Mouse (Mus musculus): ENCODE measurements at regions not wholly inside any gene's neighbourhood (a gene's known extent, or its start where the extent isn't known, plus 50 kb on each side); places are given as distances from the start of the nearest gene placed in this dataset.

DNA sequence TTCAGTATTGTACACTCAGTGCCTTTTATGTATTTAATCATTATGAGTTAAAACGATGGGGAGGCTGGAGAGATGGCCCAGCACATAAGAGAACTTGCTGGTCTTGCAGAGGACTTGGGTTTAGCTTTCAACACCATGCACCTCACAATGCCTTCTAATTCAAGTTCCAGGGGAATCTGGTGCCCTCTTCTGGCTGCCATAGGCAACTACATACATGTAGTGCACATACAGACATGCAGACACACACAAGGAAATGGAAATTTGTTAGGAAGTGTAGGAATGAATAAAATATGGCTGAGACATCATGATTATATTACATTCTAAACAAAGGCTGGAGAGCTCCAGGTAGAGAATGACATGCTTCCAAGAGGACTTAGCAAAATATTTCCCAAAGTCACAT, 251.4 kb downstream of the Hivep2 start:
- H3K79me2 ChIP-seq (replicated peaks; ENCODE audit: control insufficient read depth, extremely low read depth, insufficient read depth, poor library complexity, severe bottlenecking): no peaks in the 10 kb centered on the region
- H3K27ac ChIP-seq (ENCODE audit: insufficient read depth, low read depth): no peak overlapping the region
- H3K9ac ChIP-seq (ENCODE audit: insufficient read depth, low read depth): no peak overlapping the region
- DNase-seq (ENCODE audit: extremely low read depth): no peak
- dilution Hi-C loops (cut with MboI; ENCODE audit: extremely low pct_ligation_motif_present, extremely low pct_unique_long_range_greater_than_20kb, low sequenced_read_pairs) (no loop called here), in situ Hi-C loops (cut with MboI; ENCODE audit: low pct_ligation_motif_present, low pct_unique_long_range_greater_than_20kb, low sequenced_read_pairs) (no loop called here)
- no peaks in the 10 kb centered on the region for H3K27me3 ChIP-seq (replicated peaks)
- H3K4me3 ChIP-seq (replicated peaks in 1 of 3; ENCODE audit: low read depth in 2 of 3, low read length in 2 of 3, poor library complexity in 1 of 3): no peak overlapping the region
- H3K9me3 ChIP-seq (replicated peaks; ENCODE audit: low read length): peaks cover 4% of the 10 kb centered on the region
- H3K36me3 ChIP-seq (replicated peaks in 1 of 2; ENCODE audit: control insufficient read depth in 1 of 2, insufficient read depth in 1 of 2, low read length in 1 of 2): no peaks in the 10 kb centered on the region
- 0 out of 4 replicates have a peak, but pooled peaks cover 0 to 2% of the 10 kb centered on the region in 2 experiments for H3K4me1 ChIP-seq (ENCODE audit: control insufficient read depth in 1 of 2, insufficient read depth in 2 of 2)
- no peak for TF ChIP-seq TCF12 (IDR thresholded peaks at IDR 0.05; ENCODE audit: low read depth, low read length)
- no peak for TF ChIP-seq JUN (IDR thresholded peaks at IDR 0.05; ENCODE audit: insufficient read depth, low read depth, low read length)
- no peak for TF ChIP-seq GABPA (IDR thresholded peaks at IDR 0.05; ENCODE audit: insufficient replicate concordance, low read depth, low read length)
- TF ChIP-seq MAZ (IDR thresholded peaks at IDR 0.05; ENCODE audit: low read depth, low read length): no peak
- no peak for TF ChIP-seq MXI1 (IDR thresholded peaks at IDR 0.05; ENCODE audit: low read depth, low read length)
- no peak for TF ChIP-seq POLR2A (IDR thresholded peaks at IDR 0.05; ENCODE audit: low read depth, low read length)
- no peak for TF ChIP-seq JUND (conservative IDR thresholded peaks at IDR 0.05; ENCODE audit: low read depth, low read length)
- no peak for TF ChIP-seq PAX5 (IDR thresholded peaks at IDR 0.05; ENCODE audit: low read length)
- no peak for TF ChIP-seq NRF1 (IDR thresholded peaks at IDR 0.05; ENCODE audit: low read depth, low read length)
- no peak for TF ChIP-seq HCFC1 (IDR thresholded peaks at IDR 0.05; ENCODE audit: low read depth, low read length)
- TF ChIP-seq BHLHE40 (IDR thresholded peaks at IDR 0.05; ENCODE audit: low read depth, low read length): no peak
- TF ChIP-seq ZNF384 (IDR thresholded peaks at IDR 0.05; ENCODE audit: low read depth, low read length): no peak
- no peak for TF ChIP-seq EP300 (IDR thresholded peaks at IDR 0.05; ENCODE audit: low read length)
- TF ChIP-seq ETS1 (conservative IDR thresholded peaks at IDR 0.05; ENCODE audit: low read depth, low read length): no peak
- TF ChIP-seq ZC3H11A (IDR thresholded peaks at IDR 0.05; ENCODE audit: low read depth, low read length): no peak
- TF ChIP-seq RCOR1 (conservative IDR thresholded peaks at IDR 0.05; ENCODE audit: low read depth, low read length): no peak
- TF ChIP-seq ZKSCAN1 (IDR thresholded peaks at IDR 0.05; ENCODE audit: borderline replicate concordance, low read depth, low read length): no peak
- no peak for TF ChIP-seq E2F4 (IDR thresholded peaks at IDR 0.05; ENCODE audit: insufficient replicate concordance, low read depth, low read length)
- no peak overlapping the region for H3K4me2 ChIP-seq (ENCODE audit: insufficient read depth, low read depth, poor library complexity, severe bottlenecking)

DNA sequence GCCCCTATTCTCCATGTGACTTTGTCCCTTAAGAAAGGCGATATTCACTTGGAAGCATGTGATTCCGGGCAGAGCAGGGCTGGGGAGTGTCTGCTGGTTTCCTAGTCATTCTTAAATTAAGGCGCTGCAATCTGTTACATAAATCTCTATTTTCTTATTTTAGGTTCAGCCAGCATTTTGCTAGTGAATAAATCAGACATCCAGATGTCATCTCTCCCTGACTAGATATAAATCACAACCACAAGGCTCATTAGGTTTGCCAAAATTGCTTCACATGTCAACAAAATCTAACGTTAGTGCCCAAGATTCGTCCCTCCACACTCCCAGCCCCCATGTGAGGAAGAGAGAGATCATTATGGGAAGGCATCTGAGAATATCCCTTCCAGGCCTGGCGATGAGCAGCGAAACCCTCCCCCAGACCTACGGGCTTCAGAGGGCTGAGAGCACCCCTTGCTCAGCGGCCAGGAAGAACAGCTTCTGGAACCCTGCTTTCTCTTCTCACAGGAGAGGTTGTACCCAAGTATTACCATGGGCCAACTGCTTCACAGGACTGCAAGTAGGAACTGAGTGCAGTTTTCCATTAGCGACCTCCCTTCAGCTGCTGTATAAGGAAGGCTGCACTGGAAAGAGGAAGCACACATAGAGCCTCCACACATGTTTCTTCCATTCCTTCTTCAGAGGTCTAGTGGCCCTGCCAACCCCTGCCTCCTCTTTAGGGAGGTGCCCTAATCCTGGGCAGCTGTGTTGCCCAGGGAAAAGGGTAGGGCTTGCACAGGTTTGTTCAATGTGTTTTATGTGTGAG, 250.5 kb downstream of the Hivep2 start:
- no peaks in the 10 kb centered on the region for H3K27me3 ChIP-seq (replicated peaks)
- dilution Hi-C loops (cut with MboI; ENCODE audit: extremely low pct_ligation_motif_present, extremely low pct_unique_long_range_greater_than_20kb, low sequenced_read_pairs) (no loop called here), in situ Hi-C loops (cut with MboI; ENCODE audit: low pct_ligation_motif_present, low pct_unique_long_range_greater_than_20kb, low sequenced_read_pairs) (no loop called here)
- no peak overlapping the region for H3K9ac ChIP-seq (ENCODE audit: insufficient read depth, low read depth)
- H3K9me3 ChIP-seq (replicated peaks; ENCODE audit: low read length): peaks cover 4% of the 10 kb centered on the region
- H3K4me3 ChIP-seq (replicated peaks in 1 of 3; ENCODE audit: low read depth in 2 of 3, low read length in 2 of 3, poor library complexity in 1 of 3): no peak overlapping the region
- DNase-seq (ENCODE audit: extremely low read depth): no peak
- TF ChIP-seq HCFC1 (IDR thresholded peaks at IDR 0.05; ENCODE audit: low read depth, low read length) (no peak), MAFK (IDR thresholded peaks at IDR 0.05; ENCODE audit: insufficient replicate concordance, low read length) (no peak), MXI1 (IDR thresholded peaks at IDR 0.05; ENCODE audit: low read depth, low read length) (no peak), GABPA (IDR thresholded peaks at IDR 0.05; ENCODE audit: insufficient replicate concordance, low read depth, low read length) (no peak), UBTF (IDR thresholded peaks at IDR 0.05; ENCODE audit: low read depth, low read length) (no peak), NELFE (IDR thresholded peaks at IDR 0.05; ENCODE audit: low read depth, low read length) (no peak), ZNF384 (IDR thresholded peaks at IDR 0.05; ENCODE audit: low read depth, low read length) (no peak), NRF1 (IDR thresholded peaks at IDR 0.05; ENCODE audit: low read depth, low read length) (no peak), POLR2AphosphoS2 (IDR thresholded peaks at IDR 0.05; ENCODE audit: low read depth, low read length) (no peak), KAT2A (IDR thresholded peaks at IDR 0.05; ENCODE audit: insufficient replicate concordance, low read length) (no peak), TCF12 (IDR thresholded peaks at IDR 0.05; ENCODE audit: low read depth, low read length) (no peak), MEF2A (IDR thresholded peaks at IDR 0.05; ENCODE audit: borderline replicate concordance, low read depth, low read length) (no peak), ELF1 (IDR thresholded peaks at IDR 0.05; ENCODE audit: low read depth, low read length) (no peak), IRF4 (IDR thresholded peaks at IDR 0.05; ENCODE audit: low read depth, low read length) (no peak), CTCF (conservative IDR thresholded peaks at IDR 0.05 in 1 of 2, IDR thresholded peaks at IDR 0.05 in 1 of 2; ENCODE audit: low read depth in 2 of 2, low read length in 2 of 2) (no peak), RCOR1 (conservative IDR thresholded peaks at IDR 0.05; ENCODE audit: low read depth, low read length) (no peak), JUND (conservative IDR thresholded peaks at IDR 0.05; ENCODE audit: low read depth, low read length) (no peak), EP300 (IDR thresholded peaks at IDR 0.05; ENCODE audit: low read length) (no peak), MYC (IDR thresholded peaks at IDR 0.05; ENCODE audit: low read depth, low read length) (no peak)
- no peaks in the 10 kb centered on the region for H3K36me3 ChIP-seq (replicated peaks in 1 of 2; ENCODE audit: control insufficient read depth in 1 of 2, insufficient read depth in 1 of 2, low read length in 1 of 2)
- H3K4me1 ChIP-seq (ENCODE audit: control insufficient read depth in 1 of 2, insufficient read depth in 2 of 2): peaks cover 4 to 7% of the 10 kb centered on the region in 2 experiments; a peak in 2 of 4 replicates
- H3K4me2 ChIP-seq (ENCODE audit: insufficient read depth, low read depth, poor library complexity, severe bottlenecking): no peak overlapping the region
- H3K27ac ChIP-seq (ENCODE audit: insufficient read depth, low read depth): no peak overlapping the region
- H3K79me2 ChIP-seq (replicated peaks; ENCODE audit: control insufficient read depth, extremely low read depth, insufficient read depth, poor library complexity, severe bottlenecking): no peaks in the 10 kb centered on the region
